Mouse (Mus musculus): ENCODE data around the gene Kif13a. TPM values are rescaled to one million over a fixed set of nuclear protein-coding genes. Genes with fewer than 3 reads are reported as not detected.
A peak's percentile ranks its signal among the peaks of the same experiment; 100 is the strongest.

Gene Kif13a
- polyA plus RNA-seq, 1 experiment from 2014 or later, result 11.7 TPM

DNA sequence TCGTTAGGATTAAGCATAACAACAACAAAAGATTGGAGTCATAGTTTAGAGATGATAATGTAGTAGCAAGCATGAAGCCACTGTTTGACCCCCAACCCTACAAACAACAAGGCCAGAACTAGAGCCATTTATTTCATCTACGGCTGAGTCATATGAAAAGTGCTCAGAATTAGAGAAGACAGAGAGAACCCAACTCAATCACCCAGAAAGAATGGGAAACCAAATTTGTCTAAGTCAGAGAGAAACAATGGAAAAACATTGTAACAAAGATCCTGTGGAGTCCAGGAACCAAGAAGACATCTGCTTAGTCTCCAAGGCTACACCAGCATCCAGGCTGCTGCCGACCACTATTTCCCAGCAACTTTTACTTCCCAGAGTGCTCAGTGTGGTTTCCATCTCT, 19.7 kb downstream of the Kif13a start:
- H3K4me1 ChIP-seq (replicated peaks; ENCODE audit: control insufficient read depth, insufficient read depth, low read length), result peaks cover 22% of the 10 kb centered on the region

DNA sequence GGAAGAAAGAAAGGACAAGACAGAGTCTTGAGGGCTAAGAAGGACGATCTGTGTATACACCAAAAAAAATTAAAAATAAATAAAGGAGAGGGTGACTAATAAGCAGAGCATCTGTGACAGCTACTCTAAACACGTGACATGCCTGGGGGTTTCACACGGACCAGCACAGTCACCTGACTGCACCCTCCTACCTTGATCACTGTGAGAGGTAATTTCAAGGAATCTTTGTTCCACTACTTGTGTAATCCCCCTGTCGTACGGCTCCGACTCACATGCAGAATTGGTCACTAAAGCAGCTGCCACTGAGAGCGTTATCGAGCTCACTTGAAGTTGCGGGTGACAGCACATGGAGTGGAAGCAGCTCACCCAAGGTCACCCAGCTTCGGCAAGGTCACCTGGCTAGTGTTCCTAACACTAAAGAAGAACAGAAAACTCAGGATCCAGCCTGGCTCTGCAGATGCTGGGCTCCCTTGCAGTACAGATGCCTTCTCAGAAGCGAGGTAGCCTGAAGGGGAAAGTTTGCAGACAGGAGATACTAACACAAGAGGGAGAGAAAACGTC, 20.6 kb downstream of the Kif13a start:
- no peak overlapping the region for H3K4me3 ChIP-seq (ENCODE audit: low read length)
- no peak for ATAC-seq (ENCODE audit: low read depth)
- H3K36me3 ChIP-seq (ENCODE audit: control insufficient read depth, insufficient read depth, low read length), result no peaks in the 10 kb centered on the region
- peaks cover 22% of the 10 kb centered on the region for H3K4me1 ChIP-seq (replicated peaks; ENCODE audit: control insufficient read depth, insufficient read depth, low read length)
- no peaks in the 10 kb centered on the region for H3K27me3 ChIP-seq (ENCODE audit: control insufficient read depth, insufficient read depth, low read depth, low read length)
- 56% methylated on average over 12 of the region's 12 CpGs for WGBS
- H3K4me2 ChIP-seq (ENCODE audit: low read depth, low read length), result no peak overlapping the region
- no peak overlapping the region for H3K9ac ChIP-seq (ENCODE audit: low read length)
- H3K27ac ChIP-seq (ENCODE audit: low read length), result no peak overlapping the region
- H3K9me3 ChIP-seq (ENCODE audit: control insufficient read depth, low read length), result no peaks in the 10 kb centered on the region

More for the DNA sequence above, 19.7 kb downstream of the Kif13a start:
- WGBS, result 66% methylated on average over 3 of the region's 3 CpGs
- no peak overlapping the region for H3K9ac ChIP-seq (ENCODE audit: low read length)
- H3K4me3 ChIP-seq (ENCODE audit: low read length), result no peak overlapping the region
- H3K27ac ChIP-seq (ENCODE audit: low read length), result no peak overlapping the region
- no peak for ATAC-seq (ENCODE audit: low read depth)
- H3K9me3 ChIP-seq (ENCODE audit: control insufficient read depth, low read length), result no peaks in the 10 kb centered on the region
- H3K27me3 ChIP-seq (ENCODE audit: control insufficient read depth, insufficient read depth, low read depth, low read length), result no peaks in the 10 kb centered on the region
- H3K4me2 ChIP-seq (ENCODE audit: low read depth, low read length), result no peak overlapping the region
- H3K36me3 ChIP-seq (ENCODE audit: control insufficient read depth, insufficient read depth, low read length), result no peaks in the 10 kb centered on the region

DNA sequence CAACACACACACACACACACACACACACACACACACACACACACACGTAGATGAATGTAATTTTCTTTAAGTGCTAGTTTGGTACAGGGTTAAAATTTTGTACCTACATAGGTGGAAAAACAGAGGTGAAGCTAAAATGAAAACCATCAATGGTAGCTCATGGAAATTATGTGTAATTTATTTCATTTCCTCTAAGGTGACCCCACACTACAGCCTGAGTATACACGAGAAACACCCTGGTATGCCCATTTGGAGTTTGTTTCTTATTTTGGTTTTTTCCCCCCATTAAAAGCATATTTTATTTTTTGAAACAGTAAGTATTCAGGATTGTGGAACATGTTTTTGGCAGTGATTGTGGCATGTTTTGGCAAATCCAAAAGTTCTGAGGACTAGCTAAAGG, 21.3 kb downstream of the Kif13a start:
- Histone ChIP-seq H3K27me3 (ENCODE audit: control insufficient read depth, insufficient read depth, low read depth, low read length) (no peaks in the 10 kb centered on the region), H3K27ac (ENCODE audit: low read length) (no peak overlapping the region), H3K36me3 (ENCODE audit: control insufficient read depth, insufficient read depth, low read length) (no peaks in the 10 kb centered on the region), H3K4me2 (ENCODE audit: low read depth, low read length) (no peak overlapping the region), H3K9ac (ENCODE audit: low read length) (no peak overlapping the region), H3K9me3 (ENCODE audit: control insufficient read depth, low read length) (no peaks in the 10 kb centered on the region), H3K4me1 (replicated peaks; ENCODE audit: control insufficient read depth, insufficient read depth, low read length) (peaks cover 23% of the 10 kb centered on the region), H3K4me3 (ENCODE audit: low read length) (no peak overlapping the region)
- 70% methylated on average over 2 of the region's 2 CpGs for WGBS
- no peak for ATAC-seq (ENCODE audit: low read depth)

DNA sequence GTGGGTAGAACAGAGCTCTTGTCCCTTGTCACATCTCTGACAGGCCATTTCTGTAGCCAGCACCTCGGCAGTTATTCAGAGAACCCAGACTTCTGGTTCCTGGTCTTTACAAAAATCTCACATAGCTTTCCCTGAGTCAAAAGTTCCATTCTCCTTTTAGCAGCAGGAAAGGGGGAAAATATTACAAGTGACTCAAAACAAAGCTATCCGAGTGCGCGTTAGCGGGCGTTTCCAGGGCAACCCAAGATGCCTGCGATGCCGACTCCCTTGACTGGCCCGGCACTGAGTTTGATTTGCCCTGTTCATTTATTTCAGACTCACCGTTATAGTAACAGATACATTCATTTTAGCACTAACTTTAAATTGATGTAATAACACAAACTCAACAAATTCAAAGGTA, 21.8 kb downstream of the Kif13a start:
- Histone ChIP-seq H3K4me2 (ENCODE audit: low read depth, low read length) (no peak overlapping the region), H3K9ac (ENCODE audit: low read length) (no peak overlapping the region), H3K4me1 (replicated peaks; ENCODE audit: control insufficient read depth, insufficient read depth, low read length) (peaks cover 24% of the 10 kb centered on the region), H3K36me3 (ENCODE audit: control insufficient read depth, insufficient read depth, low read length) (no peaks in the 10 kb centered on the region), H3K4me3 (ENCODE audit: low read length) (no peak overlapping the region), H3K9me3 (ENCODE audit: control insufficient read depth, low read length) (no peaks in the 10 kb centered on the region), H3K27me3 (ENCODE audit: control insufficient read depth, insufficient read depth, low read depth, low read length) (no peaks in the 10 kb centered on the region), H3K27ac (ENCODE audit: low read length) (no peak overlapping the region)
- ATAC-seq (ENCODE audit: low read depth), result no peak
- WGBS, result 63% methylated on average over 10 of the region's 10 CpGs

DNA sequence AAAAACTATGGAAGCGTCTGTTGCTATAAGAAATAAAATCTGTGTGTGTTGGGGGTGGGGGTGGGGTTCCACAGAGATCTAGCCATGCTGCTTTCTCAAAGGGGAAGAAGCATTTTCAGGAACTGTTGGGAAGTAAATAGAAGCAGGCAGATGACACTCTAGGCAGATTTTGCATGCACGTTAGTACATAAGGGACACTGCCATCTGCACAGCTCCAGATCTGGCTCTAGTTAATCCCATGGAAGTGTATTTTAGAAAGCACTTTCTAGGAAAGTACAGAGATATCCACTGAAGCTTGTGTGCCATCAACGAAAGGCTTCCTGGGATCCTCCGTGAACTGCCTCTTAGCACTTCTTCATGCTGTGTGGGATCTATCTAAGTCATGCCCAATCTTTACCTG, 22.6 kb downstream of the Kif13a start:
- 0 out of 2 replicates have a peak, but pooled peaks cover 4% of the 10 kb centered on the region for H3K9me3 ChIP-seq (ENCODE audit: control insufficient read depth, low read length)
- 91% methylated on average over 4 of the region's 4 CpGs for WGBS
- peaks cover 24% of the 10 kb centered on the region for H3K4me1 ChIP-seq (replicated peaks; ENCODE audit: control insufficient read depth, insufficient read depth, low read length)
- no peaks in the 10 kb centered on the region for H3K27me3 ChIP-seq (ENCODE audit: control insufficient read depth, insufficient read depth, low read depth, low read length)
- no peak overlapping the region for H3K4me3 ChIP-seq (ENCODE audit: low read length)
- no peak overlapping the region for H3K27ac ChIP-seq (ENCODE audit: low read length)
- H3K4me2 ChIP-seq (ENCODE audit: low read depth, low read length), result no peak overlapping the region
- no peaks in the 10 kb centered on the region for H3K36me3 ChIP-seq (ENCODE audit: control insufficient read depth, insufficient read depth, low read length)
- ATAC-seq (ENCODE audit: low read depth), result no peak
- H3K9ac ChIP-seq (ENCODE audit: low read length), result no peak overlapping the region

DNA sequence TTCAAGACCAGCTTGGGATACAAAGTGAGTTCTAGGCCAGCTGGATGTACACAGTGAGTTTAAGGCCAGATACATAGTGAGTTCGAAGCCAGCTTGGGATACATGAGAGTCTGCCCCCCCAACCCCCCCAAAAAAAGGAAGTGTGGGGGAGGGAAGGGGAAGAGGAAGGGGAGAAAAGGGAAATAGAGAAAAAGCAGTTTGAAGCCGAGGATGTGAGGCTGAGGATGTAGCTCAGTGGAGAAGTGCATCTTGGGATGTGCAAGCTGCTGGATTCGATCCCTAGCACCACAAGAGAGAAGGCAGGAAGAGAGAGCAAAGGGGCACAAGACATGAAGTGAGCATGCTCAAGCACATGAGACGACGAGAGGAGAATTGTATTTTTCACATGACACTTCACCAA, 23.7 kb downstream of the Kif13a start:
- Histone ChIP-seq H3K27me3 (ENCODE audit: control insufficient read depth, insufficient read depth, low read depth, low read length) (no peaks in the 10 kb centered on the region), H3K9me3 (ENCODE audit: control insufficient read depth, low read length) (0 out of 2 replicates have a peak, but pooled peaks cover 4% of the 10 kb centered on the region), H3K36me3 (ENCODE audit: control insufficient read depth, insufficient read depth, low read length) (no peaks in the 10 kb centered on the region), H3K4me2 (ENCODE audit: low read depth, low read length) (no peak overlapping the region), H3K27ac (ENCODE audit: low read length) (no peak overlapping the region), H3K9ac (ENCODE audit: low read length) (no peak overlapping the region), H3K4me1 (replicated peaks; ENCODE audit: control insufficient read depth, insufficient read depth, low read length) (peaks cover 17% of the 10 kb centered on the region), H3K4me3 (ENCODE audit: low read length) (no peak overlapping the region)
- WGBS, result 84% methylated on average over 5 of the region's 5 CpGs
- ATAC-seq (ENCODE audit: low read depth), result no peak

DNA sequence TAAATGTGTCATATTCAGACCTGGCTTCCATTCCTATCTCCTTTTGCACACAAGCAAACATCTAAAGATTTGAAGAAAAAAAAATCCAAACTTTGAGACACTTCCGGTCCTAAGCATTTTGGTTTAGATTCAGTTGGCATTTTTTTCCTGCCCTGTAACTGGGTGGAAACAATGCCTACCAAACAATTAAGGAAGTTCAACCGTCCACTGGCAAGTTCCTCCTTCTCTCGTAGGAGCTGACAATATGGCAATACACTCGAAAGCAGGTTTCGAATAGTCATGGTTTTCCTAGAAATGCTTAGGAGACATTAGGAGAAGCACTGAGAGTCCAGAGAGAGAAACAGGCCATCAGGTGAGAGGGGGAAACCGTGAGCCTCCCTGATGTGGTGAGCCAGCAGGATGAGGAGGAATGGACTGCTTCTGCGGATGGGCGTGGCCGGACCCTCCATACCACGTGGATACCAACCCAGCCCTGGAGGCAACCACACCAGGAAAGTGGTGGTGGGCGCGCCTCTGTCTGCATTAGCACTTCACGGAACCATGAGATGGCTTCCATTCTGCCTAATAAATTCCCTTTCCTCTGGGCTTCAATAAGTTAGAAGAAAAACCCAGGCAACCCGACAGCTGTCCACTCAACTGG, 24.6 kb downstream of the Kif13a start:
- Histone ChIP-seq H3K4me3 (ENCODE audit: low read length) (no peak overlapping the region), H3K27me3 (ENCODE audit: control insufficient read depth, insufficient read depth, low read depth, low read length) (no peaks in the 10 kb centered on the region), H3K9me3 (ENCODE audit: control insufficient read depth, low read length) (0 out of 2 replicates have a peak, but pooled peaks cover 4% of the 10 kb centered on the region), H3K27ac (ENCODE audit: low read length) (no peak overlapping the region), H3K4me2 (ENCODE audit: low read depth, low read length) (no peak overlapping the region), H3K36me3 (ENCODE audit: control insufficient read depth, insufficient read depth, low read length) (no peaks in the 10 kb centered on the region), H3K4me1 (replicated peaks; ENCODE audit: control insufficient read depth, insufficient read depth, low read length) (peaks cover 13% of the 10 kb centered on the region; the same call in 1 of the 2 replicates), H3K9ac (ENCODE audit: low read length) (no peak overlapping the region)
- ATAC-seq (ENCODE audit: low read depth), result no peak
- WGBS, result 80% methylated on average over 14 of the region's 14 CpGs

DNA sequence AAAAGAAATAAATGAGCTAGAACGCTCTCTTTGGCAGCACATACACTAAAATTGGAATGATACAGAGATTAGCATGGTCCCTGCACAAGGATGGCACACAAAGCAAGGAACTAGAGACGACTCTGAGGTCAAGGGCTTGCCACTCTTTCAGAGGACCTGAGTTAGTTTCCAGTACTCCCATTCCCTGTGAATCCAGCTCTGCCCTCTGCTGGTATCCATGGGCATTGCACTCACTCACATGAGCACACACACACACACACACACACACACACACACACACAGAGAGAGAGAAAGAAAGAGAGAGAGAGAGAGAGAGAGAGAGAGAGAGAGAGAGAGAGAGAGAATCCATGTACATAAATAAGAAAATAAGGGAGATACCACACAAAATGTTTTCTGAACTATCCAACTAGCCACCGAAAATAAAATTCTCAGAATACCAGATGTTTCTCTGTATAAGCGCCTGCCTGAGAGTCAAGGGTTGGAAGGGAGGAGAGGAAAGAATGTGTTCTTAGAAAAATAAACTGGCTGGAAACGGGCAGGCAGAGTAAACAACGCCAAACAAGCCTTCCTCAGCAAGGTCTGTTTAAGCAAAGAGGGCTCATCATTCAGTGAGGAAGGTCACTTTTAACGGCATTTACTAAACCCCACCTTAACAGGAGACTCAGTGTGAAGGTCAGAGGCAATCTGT, 27.0 kb downstream of the Kif13a start:
- WGBS, result 53% methylated on average over 7 of the region's 7 CpGs
- peak; percentile 85 for ATAC-seq (ENCODE audit: low read depth)
- H3K36me3 ChIP-seq (ENCODE audit: control insufficient read depth, insufficient read depth, low read length), result no peaks in the 10 kb centered on the region
- H3K27me3 ChIP-seq (ENCODE audit: control insufficient read depth, insufficient read depth, low read depth, low read length), result no peaks in the 10 kb centered on the region
- peak overlapping the region; percentile 1; the same call in 1 of the 2 replicates for H3K4me2 ChIP-seq (ENCODE audit: low read depth, low read length)
- H3K4me3 ChIP-seq (ENCODE audit: low read length), result no peak overlapping the region
- no peak overlapping the region for H3K9ac ChIP-seq (ENCODE audit: low read length)
- H3K9me3 ChIP-seq (ENCODE audit: control insufficient read depth, low read length), result 0 out of 2 replicates have a peak, but pooled peaks cover 4% of the 10 kb centered on the region
- peak overlapping the region; percentile 78 for H3K27ac ChIP-seq (ENCODE audit: low read length)
- peaks cover 7% of the 10 kb centered on the region; the same call in 1 of the 2 replicates for H3K4me1 ChIP-seq (replicated peaks; ENCODE audit: control insufficient read depth, insufficient read depth, low read length)

DNA sequence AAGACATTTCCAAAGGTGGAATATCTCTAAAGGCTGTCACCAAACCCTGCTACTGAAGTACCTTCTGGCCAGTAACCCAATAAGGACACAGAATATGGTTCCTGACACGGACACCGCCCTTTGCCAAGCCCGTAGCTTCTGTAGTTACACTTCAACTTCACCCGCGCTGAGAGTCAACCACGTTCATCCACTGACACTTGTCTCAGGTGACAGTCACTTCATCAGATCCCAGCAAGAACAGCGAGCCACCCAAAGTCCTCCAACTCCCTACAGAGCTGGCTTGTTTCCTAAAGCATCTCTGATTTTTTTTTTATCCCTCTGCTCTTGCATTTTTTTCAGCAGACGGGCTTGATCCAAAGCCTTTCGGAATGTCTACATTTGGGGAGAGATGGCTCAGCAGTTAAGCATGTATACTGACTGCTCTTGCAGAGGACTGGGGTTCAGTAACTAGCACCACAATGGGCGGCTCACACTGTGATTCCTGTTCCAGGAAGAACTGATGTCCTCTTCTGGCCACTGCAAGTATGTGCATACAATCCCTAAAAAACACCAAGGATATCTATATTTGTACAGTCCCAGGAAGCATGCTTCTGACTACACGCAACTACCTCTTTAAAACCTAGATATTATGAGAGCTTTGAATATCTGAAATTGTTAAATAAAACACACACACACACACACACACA, 28.7 kb downstream of the Kif13a start:
- H3K27ac ChIP-seq (ENCODE audit: low read length), result no peak overlapping the region
- peaks cover 7% of the 10 kb centered on the region; the same call in 1 of the 2 replicates for H3K4me1 ChIP-seq (replicated peaks; ENCODE audit: control insufficient read depth, insufficient read depth, low read length)
- 84% methylated on average over 11 of the region's 11 CpGs for WGBS
- no peaks in the 10 kb centered on the region for H3K27me3 ChIP-seq (ENCODE audit: control insufficient read depth, insufficient read depth, low read depth, low read length)
- no peak overlapping the region for H3K4me2 ChIP-seq (ENCODE audit: low read depth, low read length)
- no peak for ATAC-seq (ENCODE audit: low read depth)
- no peaks in the 10 kb centered on the region for H3K36me3 ChIP-seq (ENCODE audit: control insufficient read depth, insufficient read depth, low read length)
- H3K9ac ChIP-seq (ENCODE audit: low read length), result no peak overlapping the region
- H3K9me3 ChIP-seq (ENCODE audit: control insufficient read depth, low read length), result 0 out of 2 replicates have a peak, but pooled peaks cover 4% of the 10 kb centered on the region
- no peak overlapping the region for H3K4me3 ChIP-seq (ENCODE audit: low read length)
